Mouse (Mus musculus) cerebellum, adult 8-10 months (tissue): ENCODE results near the gene Teddm1a.
"Not testable (repeated sequence)": the region's sequence is repeated elsewhere in the genome, so short reads cannot be mapped to it uniquely, and the experiment has no call there.

Experiments
- DNase-seq: peaks from one replicate; pipeline ENCODE4 v3.0.0; 2022

Teddm1a gene

DNA sequence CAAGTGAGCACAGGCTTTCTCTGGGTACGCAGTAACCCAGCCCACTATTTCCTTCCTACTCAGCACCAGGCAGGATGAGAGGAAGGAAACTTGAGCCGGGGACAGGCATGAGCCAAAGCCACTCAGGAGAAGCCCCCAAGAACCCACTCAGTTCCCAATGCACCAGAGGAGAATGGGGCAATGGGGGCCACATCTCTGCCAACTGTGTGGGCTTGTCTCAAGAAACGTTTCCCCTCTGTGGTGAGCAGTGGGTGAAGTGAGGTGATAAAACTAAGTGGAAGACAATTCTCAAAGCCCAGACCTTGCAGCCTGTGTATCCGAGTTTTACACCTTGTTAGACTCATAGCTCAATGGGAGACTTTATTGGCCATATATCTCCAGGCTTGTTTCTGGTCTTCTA lies at the start of gene Teddm1a:
TSS of gene Teddm1a (plus strand) at position 301 of the 400 bp plus-strand sequence.
- no peak for DNase-seq

DNA sequence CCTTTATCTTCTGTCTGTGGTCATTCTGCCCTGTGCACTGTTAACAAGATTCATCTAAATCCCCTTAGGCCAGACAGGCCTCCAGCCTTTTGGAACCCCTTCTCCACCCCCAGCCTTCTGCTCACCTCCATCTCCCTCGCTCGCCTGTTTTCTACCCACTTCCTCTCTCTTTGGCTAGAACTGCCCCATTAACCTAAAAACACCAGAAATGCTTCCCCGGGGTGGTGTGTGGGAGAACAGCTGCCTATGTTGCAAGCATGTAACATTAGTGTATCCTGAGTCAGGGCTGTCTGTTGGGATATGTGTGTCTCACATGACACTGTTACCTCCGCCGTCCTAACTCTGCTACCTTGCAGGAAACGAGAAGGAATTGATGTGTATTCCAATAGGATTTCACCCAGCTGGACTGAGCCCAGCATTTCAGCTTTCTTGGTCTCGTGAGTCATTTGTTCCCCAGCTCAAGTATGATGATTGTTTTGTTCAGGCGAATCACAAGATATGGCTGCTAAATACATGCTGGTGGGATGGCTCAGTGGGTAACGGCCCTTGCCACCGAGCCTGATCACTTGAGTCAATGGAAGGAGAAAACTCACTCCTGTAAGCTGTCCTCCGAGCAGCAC lies 49.3 kb upstream of the Teddm1a start:
- no peak for DNase-seq

DNA sequence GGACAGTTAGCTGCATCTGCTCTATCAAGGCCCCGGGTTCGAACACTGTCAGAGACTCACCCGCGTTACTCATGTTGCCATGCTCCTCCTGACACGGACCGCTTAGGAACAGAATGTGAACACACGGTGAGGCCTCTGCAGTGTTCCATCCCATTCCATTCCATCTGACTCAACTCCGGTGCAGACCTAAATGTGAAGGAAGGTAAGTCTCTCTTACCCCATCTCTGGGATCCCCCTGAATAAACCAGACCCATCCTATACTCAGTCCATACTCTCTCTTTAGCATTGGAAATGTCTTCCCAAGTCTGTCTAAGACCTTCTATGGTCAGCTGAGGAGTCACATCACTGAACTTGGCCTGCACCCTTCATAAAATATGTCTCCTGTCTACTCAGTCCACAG lies 47.5 kb upstream of the Teddm1a start, which contains the start of gene Rgsl1:
TSS of gene Rgsl1 (minus strand) at position 101 of the 400 bp plus-strand sequence.
- no peak for DNase-seq

DNA sequence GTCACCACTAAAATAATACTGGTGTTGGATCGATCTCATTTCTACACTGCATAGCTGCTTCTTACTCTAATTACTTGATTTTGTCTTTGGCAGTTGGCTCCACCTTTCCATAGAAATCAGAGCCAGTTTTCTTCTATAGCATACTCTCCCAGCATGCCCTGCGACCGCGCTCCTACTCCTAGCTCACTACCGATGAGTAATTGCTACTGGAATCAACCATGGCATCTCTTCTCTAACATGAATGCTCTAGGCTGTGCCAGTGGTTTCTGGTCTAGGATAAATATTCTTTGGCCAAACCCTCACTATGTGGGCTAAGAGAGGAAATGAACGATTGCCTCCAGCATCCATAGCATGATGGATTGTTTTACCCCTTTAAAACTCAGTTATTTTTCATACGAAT lies 45.1 kb upstream of the Teddm1a start:
- DNase-seq = no peak

DNA sequence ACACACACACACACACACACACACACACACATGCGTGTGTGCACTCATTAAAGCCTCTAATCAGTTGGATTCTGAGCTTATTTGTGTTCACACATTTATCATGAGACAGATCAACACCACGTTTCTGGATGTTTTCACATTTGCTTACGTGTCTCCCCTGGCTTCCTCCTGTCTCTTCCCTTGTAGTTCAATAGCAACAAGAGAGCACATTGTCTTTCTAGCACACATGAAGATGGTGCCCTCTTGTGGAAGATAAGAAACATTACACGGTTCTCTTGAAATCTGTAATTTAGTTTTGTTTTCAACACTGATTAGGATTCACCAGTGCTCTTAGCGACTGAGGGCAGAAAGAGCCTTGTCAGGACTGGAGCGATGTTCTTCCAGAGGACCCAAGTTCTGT lies 44.7 kb upstream of the Teddm1a start:
- no peak for DNase-seq

DNA sequence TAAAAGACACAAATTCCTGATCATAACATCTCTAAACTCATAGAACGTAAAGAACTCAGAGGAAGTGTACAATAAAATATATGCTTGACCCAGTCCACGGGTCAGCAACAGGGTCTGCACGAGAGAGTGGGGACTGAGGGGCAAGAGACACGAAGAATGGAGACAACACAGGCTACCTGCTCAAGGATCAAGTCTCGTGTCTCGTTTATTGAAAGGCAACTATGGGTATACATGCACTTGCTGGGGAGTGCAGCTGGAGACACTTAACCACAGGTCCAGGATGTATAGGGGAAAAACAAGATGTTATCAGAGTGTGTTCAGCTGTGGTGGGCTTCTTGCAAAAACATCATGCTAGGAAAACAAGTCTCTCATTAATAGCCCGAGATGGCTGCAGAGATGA lies 38.8 kb upstream of the Teddm1a start:
- DNase-seq = not testable (repeated sequence)

DNA sequence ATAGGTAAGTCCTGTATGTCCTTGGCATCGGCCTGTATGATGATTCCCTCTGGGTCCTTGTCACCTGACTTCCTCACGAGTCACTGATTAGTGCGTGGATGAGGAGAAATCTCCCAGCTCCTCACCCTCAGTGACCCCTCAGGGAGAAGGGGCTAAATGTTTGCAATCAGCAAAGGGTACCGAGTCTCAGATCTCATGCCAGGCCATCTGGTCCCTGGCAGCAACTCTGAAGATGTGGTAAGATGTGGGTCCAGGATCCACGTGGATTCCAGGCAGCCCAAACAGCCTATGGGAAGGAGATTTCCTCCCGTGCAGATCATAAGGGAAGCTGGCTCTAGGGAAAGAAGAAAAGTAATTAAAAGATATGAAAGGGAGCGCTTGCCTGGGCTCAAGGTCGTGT lies 35.6 kb upstream of the Teddm1a start:
- DNase-seq = no peak

DNA sequence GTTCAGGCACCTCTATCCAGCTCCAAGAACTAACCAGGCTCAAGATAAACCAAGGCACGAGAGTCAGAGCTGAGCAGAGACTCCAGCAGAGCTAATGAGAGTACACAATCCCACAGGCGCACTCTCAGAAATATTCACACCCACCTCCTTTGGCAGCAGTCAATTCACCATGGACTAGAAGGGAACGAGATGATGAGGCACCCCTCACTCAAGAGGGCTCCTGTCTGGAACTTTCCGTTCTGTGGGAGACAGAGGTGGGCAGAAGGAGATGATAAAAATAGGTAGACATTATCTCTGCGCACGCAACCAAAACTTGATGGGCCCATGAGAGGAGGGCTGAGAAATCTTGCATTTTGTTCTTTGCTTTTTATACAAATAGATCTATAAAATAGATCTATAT lies 17.5 kb upstream of the Teddm1a start, which contains the start of gene Teddm1b:
TSS of gene Teddm1b (plus strand) at position 301 of the 400 bp plus-strand sequence.
- DNase-seq = no peak

DNA sequence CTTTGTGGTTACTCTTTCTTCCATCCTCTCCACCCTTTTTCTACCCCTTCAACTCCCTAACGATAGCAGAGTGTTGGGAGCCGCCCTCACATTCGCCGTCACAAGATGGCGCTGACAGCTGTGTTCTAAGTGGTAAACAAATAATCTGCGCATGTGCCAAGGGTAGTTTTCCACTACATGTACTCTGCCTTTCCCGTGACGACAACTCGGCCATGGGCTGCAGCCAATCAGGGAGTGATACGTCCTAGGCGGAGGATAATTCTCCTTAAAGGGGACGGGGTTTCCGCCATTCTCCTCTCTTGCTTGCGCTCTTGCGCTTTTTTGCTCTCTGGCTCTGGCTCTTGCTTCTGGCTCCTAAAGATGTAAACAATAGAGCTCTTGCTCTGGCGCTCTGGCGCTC lies 11.2 kb upstream of the Teddm1a start:
- not testable (repeated sequence) for DNase-seq

DNA sequence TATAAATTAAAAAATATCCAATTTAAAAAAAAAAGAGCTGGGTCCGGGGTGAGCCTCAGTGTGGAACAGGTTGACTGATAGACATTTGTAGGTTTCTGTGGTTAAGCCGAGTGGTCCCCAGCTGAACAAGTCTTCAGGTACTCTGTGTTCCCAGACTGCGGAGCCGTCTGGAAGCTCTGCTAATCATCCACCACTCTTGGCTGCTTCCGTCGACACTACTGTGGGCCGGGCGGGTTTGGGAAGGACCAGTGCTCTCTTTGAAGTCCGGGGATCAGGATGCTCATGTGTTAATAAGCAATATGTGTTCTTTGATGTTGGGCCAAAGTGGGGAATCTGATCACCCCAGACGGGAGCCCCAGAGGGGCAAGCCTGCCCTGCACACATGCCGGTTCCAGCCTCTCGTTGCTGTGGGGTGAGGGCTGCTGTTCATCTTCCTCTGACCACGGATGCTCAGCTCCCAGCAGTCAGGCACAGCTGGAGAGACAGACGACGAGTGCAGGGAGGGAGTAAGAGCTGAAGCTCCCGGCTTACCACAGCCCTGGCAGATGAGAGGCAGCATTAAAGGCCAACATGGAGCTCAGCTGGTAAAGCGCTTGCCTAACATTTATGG lies 5.4 kb upstream of the Teddm1a start:
- no peak for DNase-seq

DNA sequence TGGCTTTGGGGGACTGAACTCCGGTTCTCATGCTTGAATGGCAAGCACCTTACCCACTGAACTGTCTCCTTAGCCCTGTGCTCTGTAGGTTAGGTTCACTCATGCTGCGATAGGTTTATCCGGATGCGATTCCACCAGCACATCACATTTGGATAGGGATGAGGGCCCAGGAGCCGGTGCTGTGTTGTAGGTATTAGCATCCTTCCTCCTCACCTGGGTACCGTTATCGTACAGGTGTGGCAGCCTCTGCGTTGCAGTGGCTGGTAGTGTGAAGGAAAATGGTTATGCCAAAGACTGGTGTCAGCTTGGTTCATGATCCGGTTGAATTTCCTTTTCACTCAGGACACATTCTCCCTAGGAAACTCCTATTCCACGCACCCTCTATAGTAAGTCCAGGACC lies 1.4 kb upstream of the Teddm1a start:
- DNase-seq = no peak

DNA sequence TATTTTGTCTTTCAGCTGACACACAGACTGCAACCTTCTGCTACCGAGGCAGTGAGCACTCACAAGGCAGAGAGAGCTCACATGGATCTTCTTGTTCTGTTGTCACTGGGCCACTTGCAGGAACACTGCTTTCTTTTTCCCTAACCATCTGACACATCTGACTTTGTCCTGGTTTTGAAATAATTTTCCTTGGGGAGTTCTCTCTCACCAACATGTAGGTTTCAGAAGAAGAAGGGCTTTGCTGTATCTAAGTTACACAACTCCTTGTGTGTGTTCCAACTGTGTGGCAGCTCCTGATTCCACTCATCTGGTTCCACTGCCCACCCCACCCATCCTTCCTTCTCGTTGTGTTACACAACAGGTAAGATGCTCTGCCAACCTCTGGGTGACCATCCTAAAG lies 2.2 kb downstream of the Teddm1a start:
- DNase-seq = no peak

DNA sequence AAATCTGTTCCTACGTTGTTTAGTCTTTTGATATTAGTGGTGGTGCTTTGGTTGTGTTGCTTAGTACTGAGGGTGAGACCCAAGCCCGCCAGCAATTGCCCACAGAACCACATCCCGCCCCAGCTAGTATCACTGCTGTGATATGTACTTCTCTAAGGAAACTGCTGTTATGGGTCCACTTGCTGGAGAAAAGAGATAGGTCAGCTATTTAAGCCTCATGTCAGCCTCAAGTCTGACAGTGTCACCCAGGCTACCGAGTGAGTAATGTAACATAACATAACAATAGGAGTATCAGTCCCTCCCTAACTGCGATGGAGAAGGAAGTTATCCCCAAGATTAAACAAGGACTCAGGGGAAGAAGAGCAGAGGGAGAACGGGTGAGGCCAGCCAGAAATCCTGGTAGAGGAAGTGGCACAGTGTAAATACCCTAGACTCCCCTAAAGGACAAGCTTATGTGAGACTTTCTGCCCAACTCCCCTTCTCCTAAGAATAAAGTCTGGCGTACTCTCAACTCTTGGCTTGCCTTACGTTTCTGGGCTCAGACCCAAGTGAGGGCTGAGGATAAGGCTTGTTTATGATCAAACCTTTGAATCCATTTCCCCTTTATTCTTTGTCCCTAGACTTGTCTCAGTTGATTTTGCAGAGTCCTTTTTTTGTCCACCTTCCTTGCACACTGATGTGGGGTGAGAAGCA lies 2.8 kb downstream of the Teddm1a start:
- no peak for DNase-seq

DNA sequence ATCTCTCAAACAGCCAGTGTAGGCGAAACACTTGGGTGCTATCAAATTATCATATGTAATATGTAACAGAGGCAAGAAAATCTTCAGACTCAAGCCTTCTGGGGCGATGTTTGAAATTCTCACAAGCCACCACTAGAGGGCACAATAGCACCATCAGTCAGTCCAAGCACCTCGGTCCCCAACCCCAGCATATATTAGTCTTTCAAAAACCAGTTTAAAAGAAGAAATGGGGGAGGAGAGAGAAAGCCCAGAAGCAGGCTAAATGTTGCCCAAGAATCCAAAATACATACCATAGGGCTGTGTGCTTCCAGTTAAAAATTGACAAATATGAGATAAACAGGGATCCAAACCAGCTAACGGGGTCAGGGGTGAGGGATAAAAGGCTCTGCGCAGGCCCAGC lies 3.4 kb downstream of the Teddm1a start:
- DNase-seq = peak; percentile 72

DNA sequence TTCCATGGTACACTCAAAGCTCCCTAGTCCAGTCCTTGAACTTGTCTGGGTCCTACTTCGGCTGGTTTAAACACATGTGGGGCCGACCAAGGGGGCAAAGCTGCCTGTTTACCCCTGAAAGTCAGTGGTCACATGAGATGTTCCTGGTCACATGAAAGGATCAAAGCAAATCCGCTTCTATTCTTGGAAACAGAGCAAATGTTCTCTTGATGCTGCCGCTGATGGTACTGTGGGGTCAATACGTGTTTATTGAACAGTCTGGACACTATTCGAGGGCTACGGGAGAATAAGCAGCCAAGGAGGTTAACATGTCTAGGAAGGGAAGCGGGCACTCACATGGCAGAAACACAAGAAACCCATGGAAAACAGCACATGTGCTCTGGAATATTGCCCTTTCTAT lies 5.7 kb downstream of the Teddm1a start:
- no peak for DNase-seq

DNA sequence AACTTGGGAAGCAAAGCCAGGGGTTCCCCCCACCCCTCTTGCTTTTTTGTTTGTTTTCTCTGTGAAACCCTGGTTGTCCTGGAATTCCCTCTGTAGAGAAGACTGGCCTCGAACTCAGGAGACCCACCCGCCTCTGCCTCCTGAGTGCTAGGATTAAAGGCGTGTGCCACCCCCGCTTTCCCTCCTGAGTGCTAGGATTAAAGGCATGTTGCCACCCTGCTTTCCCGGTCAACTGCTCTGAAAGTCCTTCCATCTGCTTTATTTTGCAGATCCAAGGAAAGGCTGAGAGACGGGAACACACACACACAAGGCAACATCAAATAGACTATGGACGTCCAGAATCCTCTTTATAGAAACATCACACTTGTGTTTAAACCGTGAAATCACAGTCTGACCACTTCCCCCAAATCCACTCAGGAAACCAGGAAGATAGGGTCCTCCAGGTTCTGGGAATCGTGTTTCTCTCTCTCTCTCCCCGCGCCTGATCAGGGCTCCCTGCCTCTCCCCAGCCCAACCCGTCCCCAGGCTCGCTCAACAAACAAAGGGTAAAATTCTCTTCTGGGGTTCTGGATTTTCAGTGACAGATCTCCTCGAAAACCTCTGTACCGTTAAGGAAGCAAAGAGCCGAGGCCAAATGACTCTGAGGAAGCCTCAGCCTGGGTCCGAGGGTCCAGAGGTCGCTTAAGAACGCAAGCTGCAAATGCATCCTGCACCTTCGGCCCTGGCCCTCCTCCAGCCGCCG lies 7.6 kb downstream of the Teddm1a start:
- peak; percentile 23 for DNase-seq

DNA sequence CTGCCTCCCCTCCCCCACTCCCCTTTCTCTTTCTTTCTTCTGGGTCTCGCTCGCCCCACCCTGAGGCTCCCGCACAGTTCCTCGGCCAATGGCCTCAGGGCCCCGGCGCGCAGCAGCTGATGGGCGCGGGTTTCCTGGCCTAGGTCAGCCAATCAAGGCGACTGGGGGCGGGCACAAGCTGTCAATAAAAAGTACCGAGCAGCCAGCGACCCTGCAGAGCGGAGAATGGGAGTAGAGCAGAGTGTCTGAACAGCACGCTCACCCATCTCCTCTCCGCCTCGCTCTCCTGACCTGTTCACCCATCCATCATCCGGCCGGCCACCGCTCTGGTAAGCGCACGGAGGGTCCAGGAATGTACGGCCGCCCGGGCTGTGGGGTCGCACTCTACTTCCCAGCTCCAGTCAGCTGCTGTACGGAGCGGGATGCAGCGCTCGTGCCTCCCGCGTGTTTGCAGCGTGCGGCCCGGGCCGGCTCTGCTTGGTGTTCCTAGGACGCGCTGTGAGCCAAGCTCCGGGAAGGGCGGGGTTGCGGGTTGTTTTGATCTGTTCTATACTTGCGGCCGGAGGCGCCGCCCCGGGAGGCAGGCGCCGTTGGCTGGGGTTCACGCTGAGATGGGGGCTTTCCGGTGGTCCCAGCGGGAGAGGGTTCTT lies 8.3 kb downstream of the Teddm1a start, which contains the start of the genes Glul and Teddm2:
TSS of gene Glul (plus strand) at position 214 of the 650 bp plus-strand sequence.
TSS of gene Teddm2 (minus strand) at position 498 of the 650 bp plus-strand sequence.
- DNase-seq = peak; percentile 91

DNA sequence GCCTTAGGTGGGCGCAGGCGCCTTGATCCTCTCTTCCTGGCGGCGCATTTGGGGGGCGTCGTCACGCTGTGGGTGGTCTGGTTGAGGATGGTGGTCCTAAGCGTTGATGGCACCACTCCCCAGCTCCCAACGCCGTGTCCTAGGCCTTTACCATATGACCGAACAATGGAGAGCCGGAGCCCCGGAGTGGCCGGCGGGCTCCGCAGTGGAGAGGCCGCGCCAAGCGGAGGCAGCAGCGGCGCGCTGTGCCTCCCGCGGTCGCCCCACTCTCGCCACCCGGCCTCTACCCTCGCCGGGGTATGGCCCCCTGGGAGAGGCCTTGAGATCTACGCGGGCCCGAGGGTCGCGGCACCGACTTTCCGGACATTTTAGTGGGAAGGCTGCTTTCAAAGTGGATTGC lies 8.8 kb downstream of the Teddm1a start:
- no peak for DNase-seq

DNA sequence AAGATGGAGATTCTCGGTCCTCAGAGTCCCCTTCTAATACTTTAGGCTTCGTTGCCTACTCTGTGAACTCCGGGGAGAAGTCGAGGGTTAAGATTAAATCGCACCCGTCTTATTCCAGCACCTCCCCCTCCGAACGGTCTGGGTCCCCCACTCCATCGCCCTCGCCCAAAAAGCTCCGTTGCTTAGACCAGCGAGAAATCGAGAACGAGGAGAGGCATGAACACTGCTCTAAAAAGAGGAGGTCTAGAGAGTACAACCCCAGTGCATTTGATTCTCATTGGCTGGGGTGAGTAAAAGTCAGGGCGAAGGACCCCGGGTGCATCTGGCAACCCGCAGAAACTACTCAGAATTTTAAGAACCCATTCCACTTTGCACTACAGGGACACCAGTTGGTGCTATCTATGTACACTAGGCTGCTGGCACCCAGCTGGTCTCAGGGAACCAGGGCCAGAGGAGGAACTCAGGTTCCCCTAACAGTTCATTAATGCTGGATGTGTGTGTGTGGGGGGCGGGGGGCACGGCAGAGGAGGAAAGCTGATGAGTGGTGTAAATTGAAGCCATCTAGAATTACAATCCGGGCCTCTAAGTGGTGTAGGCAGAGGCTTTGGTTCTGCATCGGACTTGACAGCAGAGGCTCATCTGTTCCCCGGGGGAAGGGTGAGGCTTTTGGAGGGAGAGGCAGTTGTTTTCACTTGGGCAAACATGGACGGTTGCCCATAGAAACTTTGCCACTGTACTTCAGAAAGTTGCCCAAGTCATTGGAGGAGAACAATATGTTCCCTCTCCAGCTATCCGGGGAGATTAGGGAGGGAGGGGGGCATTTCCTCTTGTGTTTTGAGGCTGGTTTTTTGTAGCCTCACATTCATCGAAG lies 9.6 kb downstream of the Teddm1a start:
- DNase-seq = peak; percentile 27

DNA sequence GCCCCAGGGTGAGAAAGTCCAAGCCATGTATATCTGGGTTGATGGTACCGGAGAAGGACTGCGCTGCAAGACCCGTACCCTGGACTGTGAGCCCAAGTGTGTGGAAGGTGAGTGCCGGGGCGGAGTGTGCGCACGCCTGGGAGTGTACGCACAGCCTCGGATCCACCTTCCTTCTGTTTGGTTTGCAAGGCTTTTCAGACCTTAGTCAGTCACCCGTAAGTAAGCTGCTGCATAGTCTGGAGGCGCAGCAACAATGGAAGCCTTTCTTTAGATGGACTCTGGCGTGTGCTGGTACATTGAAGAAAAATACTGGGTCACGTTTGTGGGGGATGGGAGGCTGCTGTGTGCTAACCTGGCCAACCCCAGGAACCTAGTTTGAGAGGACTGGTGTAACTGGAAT lies 11.5 kb downstream of the Teddm1a start:
- DNase-seq = no peak

DNA sequence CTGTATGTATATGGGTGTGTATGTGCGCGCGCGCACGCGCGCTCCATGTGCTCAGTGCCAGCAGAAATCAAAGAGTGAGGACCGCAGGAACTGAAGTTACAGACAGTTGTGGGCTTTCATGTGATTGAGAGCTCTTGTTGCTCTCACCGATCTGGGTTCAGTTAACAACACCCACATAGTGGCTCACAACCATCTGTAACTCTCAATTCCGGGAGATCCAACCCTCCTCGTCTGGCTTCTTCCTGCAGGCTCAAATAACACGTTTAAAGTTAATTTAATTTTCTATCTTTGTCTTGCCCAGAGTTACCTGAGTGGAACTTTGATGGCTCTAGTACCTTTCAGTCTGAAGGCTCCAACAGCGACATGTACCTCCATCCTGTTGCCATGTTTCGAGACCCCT lies 12.7 kb downstream of the Teddm1a start:
- DNase-seq = no peak

DNA sequence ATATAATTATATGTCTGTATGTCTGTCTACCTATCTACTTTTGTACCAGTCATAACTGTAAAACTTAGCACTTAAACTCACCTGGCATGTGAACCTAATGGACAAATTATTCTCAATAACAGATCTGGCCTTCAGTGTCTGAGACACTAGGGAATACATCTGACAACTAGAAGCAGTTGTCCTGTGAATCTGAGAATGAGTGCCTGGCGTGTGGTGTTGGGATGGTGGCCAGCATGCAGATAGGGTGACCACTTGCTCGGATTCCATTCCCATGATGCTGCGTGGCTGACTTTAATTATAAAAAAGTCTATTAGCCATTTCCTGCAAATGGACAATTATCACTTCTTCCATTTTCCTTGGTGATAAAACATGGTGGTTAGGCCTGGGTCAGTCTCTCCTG lies 14.3 kb downstream of the Teddm1a start:
- no peak for DNase-seq
